Comparison of ENCODE assay signal across 8 mouse cellular contexts in the genomic region with DNA sequence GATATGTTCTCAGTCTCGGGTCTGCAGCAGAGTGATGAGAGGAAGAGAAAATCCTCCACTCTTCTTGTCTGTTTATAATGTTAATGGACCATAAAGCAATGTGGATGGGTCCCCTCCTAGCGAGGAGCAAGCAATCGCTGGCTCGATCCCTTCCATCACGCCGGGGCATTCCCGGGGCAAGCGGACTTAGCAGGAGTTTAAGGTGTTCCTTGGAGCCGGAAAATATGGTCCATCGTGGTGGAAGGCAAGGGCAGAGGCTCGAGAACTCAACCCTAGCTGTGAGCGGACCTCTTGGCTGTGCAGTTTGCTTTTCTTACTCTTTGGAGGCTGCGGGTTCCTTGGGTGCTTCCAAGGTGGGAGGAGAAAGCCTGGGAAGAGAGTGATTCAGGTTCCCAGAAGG.
DNase-seq lines count a peak whose midpoint lies in the region; ATAC-seq lines count a peak whose summit lies in the region.

No protein-coding gene starts in this region.

- H3K27ac ChIP-seq in limb, embryonic 10.5 days, result no peak overlapping the region; the same call in 1 of the 2 replicates
- H3K27ac ChIP-seq in stomach, embryonic 15.5 days, result no peak overlapping the region

- peaks cover 37% of the 10 kb centered on the region for H3K4me1 ChIP-seq in limb, embryonic 10.5 days
- H3K4me1 ChIP-seq in stomach, embryonic 15.5 days, result 0 out of 2 replicates have a peak, but pooled peaks cover 13% of the 10 kb centered on the region

- H3K9ac ChIP-seq in stomach, embryonic 15.5 days, result no peak overlapping the region

- 0 out of 2 replicates have a peak, but pooled peaks have one; percentile 6 for ATAC-seq in frontal cortex, adult (ENCODE audit: low TSS enrichment)
- ATAC-seq in stomach, embryonic 15.5 days (ENCODE audit: insufficient read depth, low FRiP score, low read depth), result no peak

- 1% methylated on average over 13 of the region's 13 CpGs for WGBS in limb, embryonic 10.5 days
- WGBS in stomach, embryonic 15.5 days, result 3% methylated on average over 13 of the region's 13 CpGs

- peaks cover 72% of the 10 kb centered on the region for H3K27me3 ChIP-seq in limb, embryonic 10.5 days (ENCODE audit: low read depth, poor library complexity, severe bottlenecking)
- H3K27me3 ChIP-seq in stomach, embryonic 15.5 days (replicated peaks), result peaks cover 35% of the 10 kb centered on the region

- H3K9me3 ChIP-seq in limb, embryonic 10.5 days (replicated peaks), result no peaks in the 10 kb centered on the region
- H3K9me3 ChIP-seq in stomach, embryonic 15.5 days, result no peaks in the 10 kb centered on the region

- H3K4me2 ChIP-seq in stomach, embryonic 15.5 days, result peak overlapping the region; percentile 83

- H3K36me3 ChIP-seq in limb, embryonic 10.5 days, result no peaks in the 10 kb centered on the region
- H3K36me3 ChIP-seq in stomach, embryonic 15.5 days, result no peaks in the 10 kb centered on the region

- no peak for DNase-seq in frontal cortex, postnatal 25 days (ENCODE audit: low spot score in 2 of 2)
- peak; percentile 28 to 34 for DNase-seq in right cerebral cortex, postnatal 10 days (ENCODE audit: low spot score in 2 of 2)
- no peak for DNase-seq in right cerebral cortex, adult 18-20 months
- DNase-seq in limb, embryonic 10.5 days (ENCODE audit: low spot score), result peak; percentile 38
- DNase-seq in ovary, postnatal 14 days (ENCODE audit: low spot score), result no peak
- DNase-seq in spleen, postnatal 4 days (ENCODE audit: low spot score in 2 of 2), result no peak

- peak overlapping the region; percentile 58 for H3K4me3 ChIP-seq in limb, embryonic 10.5 days
- peak overlapping the region; percentile 41; the same call in 1 of the 2 replicates for H3K4me3 ChIP-seq in stomach, embryonic 15.5 days (replicated peaks)

Comparison
In these comparisons a context has a peak if more than half of its experiments do, and no peak if none do; other contexts are left out.
1. DNase-seq: peak in right cerebral cortex, postnatal 10 days (2 of 2) and limb, embryonic 10.5 days (single experiment); none in frontal cortex, postnatal 25 days (0 of 2), right cerebral cortex, adult 18-20 months (single experiment), ovary, postnatal 14 days (single experiment) and spleen, postnatal 4 days (0 of 2).